Mouse (Mus musculus) embryonic stem cell, embryonic (primary cell): ENCODE results near the gene Syndig1.

ENCODE experiments used
- CTCF ChIA-PET, 4 experiments: fragments of 300-600 bp in 2 of 4; fragments of 350-600 bp in 2 of 4; sonication (Branson Sonifier 250); formaldehyde crosslinking; loops; one replicate each; lab custom pipeline; 2022; ENCODE audit warnings: inconsistent platforms in 2 of 4; lab: Charles Lee
- POLR2A ChIA-PET, 4 experiments: fragments of 300-600 bp in 2 of 4; fragments of 350-600 bp in 2 of 4; sonication (Branson Sonifier 250); formaldehyde crosslinking; loops; one replicate each; lab custom pipeline; 2022; ENCODE audit warnings: antibody characterized with exemption in 4 of 4, inconsistent platforms in 1 of 4; lab: Charles Lee

Syndig1 gene

DNA sequence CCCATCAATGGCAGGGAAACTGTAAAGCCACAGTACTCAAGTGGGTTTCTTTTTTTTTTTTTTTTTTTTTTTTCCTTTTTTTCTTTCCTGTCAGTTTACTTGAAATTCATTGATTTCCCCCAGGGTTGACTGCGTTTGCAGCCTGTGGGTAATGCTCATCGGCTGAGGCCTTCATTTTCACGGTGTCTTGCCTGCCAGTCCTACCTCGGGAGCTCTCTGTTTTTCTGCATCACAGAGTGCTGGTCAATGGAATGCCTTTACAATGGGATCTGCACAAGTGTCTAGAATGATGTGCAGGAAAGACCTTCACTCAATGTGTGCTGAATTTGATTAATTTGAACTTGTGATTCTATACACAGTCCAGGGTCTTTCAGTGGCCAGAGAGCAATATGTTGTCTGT is 184.8 kb downstream of the Syndig1 start:
- ChIA-PET CTCF (interaction anchor here in 1 of 4 experiments (0.6 kb wide), 1 partner anchor 87 kb away, joined by 8 read pairs; no protein-coding TSS in a partner anchor), POLR2A (no interaction called here)

DNA sequence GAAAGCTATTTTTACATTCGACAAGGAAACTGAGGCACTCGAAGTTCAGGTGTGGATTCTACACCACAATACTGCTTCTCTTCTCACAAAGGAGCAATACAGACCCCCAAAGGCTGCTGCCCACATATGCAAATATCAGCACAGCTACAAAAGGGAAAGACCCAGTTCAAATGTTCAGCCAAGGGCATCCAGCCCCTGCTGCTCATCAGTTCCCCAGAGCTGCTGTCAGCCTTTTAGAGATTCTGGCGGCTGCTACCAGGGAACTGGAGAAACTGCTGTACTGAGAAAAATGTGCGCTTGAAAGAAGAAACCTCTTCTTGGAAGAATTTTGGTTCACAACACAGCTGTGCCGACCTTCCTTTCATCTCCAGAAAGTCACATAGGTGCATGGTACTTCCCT is 187.3 kb downstream of the Syndig1 start:
- CTCF ChIA-PET, result no interaction called here
- POLR2A ChIA-PET, result no interaction called here

DNA sequence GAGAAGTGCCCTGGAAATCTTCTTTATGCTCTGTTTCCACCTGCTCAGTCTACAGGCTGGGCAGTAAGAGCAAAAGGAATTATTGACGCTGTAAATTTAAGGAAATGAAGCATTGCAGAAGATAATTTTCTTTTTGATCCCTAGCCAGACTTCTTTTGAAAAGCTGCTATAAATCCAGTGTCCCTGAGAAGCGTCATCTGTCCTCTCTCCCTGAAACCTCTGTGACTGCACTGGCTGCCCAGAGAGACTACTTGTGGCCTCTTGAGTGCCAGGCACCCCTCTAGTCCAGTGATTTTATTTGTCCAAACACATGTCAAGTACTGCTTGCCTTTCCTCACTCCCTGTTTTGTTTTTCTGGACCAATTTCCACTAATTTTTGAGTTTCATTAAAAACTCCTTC is 191.7 kb downstream of the Syndig1 start:
- ChIA-PET CTCF (no interaction called here), POLR2A (no interaction called here)

DNA sequence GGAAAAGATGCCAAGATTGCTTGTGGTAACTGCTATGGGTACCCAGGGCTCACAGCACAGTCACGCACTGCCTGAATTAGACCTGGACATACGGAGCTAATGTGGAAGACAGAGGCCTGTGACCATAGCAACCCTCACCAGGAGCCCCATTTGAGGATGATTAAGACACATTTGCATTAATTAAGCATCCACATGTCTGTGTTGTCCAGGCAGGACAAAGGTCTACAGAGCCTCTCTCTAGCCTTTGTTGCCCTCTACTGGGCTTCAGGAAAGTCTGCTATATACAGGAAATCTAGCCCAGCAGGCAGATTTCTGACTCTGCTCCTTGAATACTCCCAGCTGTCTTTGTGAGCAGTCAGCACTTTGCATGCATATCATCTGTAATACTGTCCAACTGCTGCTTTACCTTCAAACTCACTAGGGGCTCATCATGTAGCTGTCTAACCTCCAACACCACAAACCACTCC is 194.9 kb downstream of the Syndig1 start:
- CTCF ChIA-PET, result interaction anchor here in 2 of 4 experiments (1.0 to 1.3 kb wide), 5 partner anchors 17 to 602 kb away, joined by 3 to 5 read pairs (median 3); no protein-coding TSS in a partner anchor
- POLR2A ChIA-PET, result interaction anchor here in 1 of 4 experiments (0.8 kb wide), 1 partner anchor 193 kb away, joined by 3 read pairs; the partner anchor contains the start of gene C530025M09Rik

DNA sequence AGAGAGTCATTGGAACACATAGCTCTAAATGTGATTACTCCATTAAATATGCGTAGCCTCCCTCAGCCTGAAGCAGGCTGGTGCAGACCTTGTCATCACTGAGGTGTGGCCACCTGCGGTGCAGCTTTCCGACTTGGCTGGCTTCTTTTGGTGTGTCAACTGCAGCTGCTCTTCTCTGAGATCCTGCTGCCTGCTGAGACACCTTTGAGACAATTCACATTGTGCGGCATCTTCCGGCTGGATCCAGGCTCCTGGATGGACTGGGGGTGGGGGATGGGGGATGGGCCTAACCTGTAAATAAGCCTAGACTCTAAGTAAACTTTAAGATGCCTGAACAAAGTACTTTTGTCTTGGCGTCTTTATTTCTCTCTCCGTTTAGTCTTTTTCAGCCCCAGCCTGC is 214.5 kb downstream of the Syndig1 start:
- CTCF ChIA-PET, result no interaction called here
- POLR2A ChIA-PET, result no interaction called here
